Mouse (Mus musculus) stomach, postnatal 0 days (tissue): ENCODE measurements around the gene Ank3.

ENCODE experiments used
- CTCF ChIP-seq: IDR thresholded peaks from 2 replicates; pipeline ENCODE4 v1.5.1; 2016; ENCODE audit warnings: antibody characterized with exemption, low read depth, mild to moderate bottlenecking, moderate library complexity
- EP300 ChIP-seq: optimal IDR thresholded peaks from 2 replicates; pipeline ENCODE3; 2016; ENCODE audit warnings: antibody characterized with exemption

DNA sequence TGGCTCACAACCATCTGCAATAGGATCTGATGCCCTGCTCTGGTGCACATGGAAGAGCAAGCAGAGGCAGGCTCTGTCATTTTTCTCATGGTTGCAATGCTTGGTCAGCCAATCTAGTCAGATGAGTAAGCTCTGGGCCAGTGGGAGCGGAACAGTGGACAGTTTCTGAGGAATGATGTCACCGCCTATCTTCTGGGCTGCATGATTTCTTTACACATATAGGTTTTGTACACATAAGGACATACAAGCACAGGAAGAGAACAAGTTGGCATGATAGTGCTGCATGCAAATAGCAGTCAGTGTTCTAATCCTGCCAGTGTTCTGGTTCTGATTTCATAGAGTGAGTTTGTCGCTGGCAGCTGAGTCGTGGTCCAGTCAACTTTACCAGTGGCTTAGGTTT is 517.6 kb downstream of the Ank3 start:
- TF ChIP-seq CTCF: no peak
- no peak for TF ChIP-seq EP300
